Mouse (Mus musculus) layer of hippocampus, adult 8-10 months (tissue): ENCODE data around the gene P4hb. TPM values are rescaled to one million over a fixed set of nuclear protein-coding genes. Genes with fewer than 3 reads are reported as not detected.
"Not testable (repeated sequence)": the region's sequence is repeated elsewhere in the genome, so short reads cannot be mapped to it uniquely, and the experiment has no call there.

Experiments
- DNase-seq, 2 experiments: peaks; one replicate each; pipeline ENCODE4 v3.0.0; 2022; ENCODE audit warnings: low spot score in 2 of 2
- total RNA-seq, 4 experiments: library from RNA; stranded (reverse); gene quantifications; 2 replicates each; pipeline ENCODE4 v1.2.4; 2022

P4hb gene
- total RNA-seq, 4 experiments from 2014 or later, result 119 to 147 (median 134) TPM

DNA sequence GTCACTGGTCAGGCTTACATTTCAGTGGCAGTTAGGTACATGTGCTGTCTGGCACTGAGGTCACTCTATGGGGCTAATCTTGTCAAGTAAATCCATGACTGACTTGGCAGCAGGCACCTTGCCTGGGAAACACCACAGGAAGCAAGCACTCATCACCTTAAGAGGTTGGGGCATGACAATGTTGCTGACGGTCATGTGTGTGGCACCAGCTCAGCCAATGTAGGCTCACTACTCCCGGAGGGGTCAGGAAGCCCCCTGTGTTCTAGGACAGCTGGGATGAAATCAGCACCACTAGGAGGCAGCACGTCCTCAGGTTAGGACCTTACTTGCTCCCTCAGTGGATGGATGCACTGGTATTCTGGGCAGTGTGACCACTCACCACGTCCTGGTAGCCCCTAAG is 31.1 kb downstream of the P4hb start:
- DNase-seq, result no peak

DNA sequence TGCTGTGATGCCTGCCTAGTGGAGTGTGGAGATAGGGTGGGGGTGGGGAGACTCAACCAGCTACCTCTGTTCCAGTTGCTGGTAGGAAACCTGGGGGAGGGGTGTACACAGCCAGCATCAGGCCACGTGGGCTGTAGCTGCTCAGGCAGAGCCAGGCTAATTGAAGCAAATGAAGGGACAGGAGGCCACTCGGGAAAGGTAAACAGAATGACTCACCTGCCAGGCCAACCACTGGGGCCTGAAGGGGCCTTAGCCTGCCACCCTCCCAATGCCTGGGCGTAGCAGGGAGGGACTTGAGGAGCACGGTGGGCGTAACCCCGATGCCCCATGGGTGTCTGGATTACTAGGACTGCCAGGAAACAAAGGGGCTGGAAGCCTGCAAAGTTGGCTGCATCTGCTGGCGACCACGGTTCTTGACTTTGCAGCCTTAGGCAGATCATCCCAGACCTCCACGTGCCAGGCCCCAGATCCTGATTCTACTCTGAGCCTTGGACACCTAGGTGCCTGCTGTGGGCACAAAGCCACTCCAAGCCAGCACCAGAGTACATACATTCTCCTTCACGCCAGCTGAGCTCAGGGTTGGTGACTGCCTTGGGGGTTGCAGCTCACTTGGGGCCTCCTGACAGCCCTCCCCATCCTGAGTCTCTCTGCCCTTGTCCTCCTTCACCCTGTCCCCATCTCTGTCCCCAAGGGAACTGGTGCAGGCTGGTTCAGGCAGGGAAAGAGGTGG is 33.6 kb downstream of the P4hb start:
- no peak for DNase-seq

DNA sequence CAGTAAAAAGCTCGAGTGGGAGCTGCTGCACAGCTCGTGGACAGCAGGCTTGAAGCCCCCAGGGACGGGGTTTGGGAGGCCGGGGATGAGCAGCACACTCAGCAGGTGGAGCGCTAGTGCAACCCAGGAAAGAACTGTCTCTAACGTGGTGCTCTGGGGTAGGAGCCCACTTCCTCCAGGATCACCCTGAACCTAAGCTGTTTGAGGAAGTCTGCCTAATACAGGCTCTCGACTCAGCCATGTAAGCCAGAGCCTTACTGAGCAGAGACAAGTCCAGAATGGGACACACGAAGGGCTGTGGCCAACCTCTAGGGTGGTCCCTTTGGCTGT is 34.1 kb downstream of the P4hb start:
- DNase-seq, result no peak

DNA sequence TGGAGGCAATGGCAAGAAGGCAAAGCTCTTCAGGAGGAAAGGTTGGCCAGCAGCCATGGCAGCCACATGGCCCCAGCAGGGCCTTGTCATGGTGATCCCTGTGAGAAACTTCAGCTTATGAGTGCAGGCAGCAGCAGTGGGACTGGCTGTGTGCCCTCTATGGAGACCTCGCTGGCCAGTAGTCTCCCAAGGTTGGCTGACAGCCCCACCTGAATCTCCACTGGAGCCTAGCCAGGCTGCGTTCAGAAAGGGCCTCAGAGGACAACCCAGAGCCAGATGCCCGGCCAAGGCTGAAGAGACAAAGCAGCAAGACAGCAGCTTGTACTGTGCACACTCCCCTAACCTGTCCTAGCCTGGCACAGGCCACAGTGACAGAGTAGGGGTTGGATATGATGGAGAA is 34.6 kb downstream of the P4hb start:
- no peak for DNase-seq

DNA sequence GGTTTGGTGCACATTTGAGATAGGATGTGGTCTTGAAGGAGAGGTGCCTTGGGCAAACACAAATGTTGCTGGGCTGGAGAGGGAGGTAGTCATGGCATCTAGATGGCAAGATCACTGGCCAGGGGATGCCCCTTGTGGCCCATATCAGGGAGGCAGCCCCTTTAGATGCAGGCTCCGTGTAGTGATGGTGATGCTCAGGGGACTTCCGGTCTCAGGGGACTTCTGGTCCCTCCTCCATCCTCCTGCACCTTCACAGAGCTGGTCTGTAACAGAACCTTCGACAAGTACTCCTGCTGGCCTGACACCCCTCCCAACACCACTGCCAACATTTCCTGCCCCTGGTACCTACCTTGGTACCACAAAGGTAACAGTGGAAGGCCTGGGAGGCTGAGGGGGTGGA is 37.2 kb downstream of the P4hb start:
- no peak for DNase-seq

DNA sequence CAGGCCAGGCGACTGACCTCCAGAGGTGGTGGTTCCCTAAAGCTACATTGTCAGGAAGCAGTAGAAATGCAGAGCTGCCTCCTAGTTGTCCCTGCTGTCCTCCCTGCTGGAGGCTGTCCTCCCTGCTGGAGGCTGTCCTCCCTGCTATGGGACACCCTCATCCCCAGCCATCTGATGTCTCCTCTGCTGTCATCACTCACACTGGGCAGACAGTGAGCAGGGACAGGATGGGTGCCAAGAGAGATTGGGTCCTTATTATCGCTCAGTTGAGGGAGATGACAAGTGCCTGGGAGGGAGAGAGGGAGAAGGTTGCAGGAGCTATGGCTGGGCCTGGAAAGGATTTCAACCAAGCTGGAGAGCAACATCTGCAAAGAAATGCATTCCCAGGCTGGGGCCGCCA is 37.9 kb downstream of the P4hb start:
- no peak for DNase-seq

DNA sequence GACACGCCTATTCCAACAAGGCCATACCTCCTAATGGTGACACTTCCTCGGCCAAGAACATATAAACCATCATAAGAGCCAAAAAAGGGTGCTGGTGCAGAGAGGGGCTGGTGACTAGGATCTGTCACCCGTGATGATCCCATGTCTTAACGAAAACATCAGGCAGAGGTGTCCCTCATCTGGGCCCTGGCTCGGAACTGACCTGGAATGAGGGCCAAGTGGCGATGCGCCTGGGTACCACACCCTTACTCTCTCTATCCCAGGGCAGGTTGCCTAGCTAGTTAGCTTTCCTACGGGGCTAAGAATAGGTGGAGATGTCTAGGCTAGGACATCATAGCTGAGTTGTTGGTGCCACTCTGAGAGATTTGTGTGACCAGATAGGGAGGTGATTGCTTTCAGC is 39.0 kb downstream of the P4hb start:
- no peak for DNase-seq

DNA sequence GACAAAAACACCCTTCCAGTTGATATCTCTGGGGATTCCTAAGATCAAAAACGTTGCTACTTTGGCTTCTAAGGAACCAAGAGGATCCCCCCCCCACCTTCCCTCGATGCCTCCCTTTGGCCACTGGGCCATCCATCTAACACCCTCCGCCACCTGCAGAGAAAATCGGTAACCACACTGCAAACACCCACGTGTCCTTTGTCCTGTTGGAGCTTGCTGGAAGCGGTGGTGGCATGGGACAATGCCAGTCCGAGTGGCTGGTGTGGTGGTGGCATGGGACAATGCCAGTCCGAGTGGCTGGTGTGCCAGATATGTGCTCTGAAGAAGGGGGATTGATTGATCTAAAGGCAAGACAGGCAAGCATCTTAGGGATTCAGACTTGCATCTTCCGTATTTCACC is 41.4 kb downstream of the P4hb start:
- no peak for DNase-seq

DNA sequence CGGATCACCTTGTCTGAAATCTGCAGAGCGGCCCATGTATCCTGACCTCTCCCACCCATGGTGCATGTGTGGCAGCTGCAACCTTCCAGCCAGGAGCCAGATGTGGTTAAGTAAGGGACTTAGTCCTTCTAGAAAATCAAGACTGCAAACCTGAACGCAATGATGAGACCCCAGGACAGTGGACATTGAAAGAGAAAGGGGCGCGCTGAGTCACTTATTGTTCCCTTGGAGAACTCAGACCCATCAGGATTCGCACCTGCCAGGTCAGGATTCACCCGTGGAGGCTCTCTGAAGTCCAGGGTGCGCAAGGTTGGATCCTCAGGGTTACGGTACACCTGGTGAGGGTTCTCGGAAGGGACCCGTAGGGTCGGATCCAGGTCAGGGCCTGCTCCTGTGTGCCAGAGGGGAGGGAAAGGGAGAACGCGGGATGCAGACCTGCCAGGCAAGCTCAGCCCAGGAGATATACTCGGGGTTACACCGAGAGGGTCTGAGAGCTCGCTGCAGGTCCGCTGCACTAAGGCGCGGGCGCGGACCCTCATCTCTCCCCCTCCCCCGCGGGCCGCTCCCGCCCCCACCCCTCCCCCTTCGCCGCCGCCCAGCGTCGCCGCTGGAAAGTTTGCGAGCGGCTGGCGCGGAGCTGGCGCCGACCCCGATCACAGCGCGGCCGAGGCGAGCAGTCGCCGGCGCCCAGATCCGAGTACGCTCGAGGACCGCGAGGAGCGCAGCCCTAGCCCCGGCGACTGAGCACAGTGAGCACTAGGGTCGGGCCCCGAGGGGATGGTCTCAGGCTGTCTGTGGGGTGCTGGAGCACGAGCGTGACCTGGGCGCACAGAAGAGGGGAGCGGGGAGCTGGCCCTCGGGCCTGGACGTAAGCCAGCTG is 42.7 kb downstream of the P4hb start, which contains the start of gene Gcgr:
Gene Gcgr, plus strand, starts transcription at position 615 of the 880 bp plus-strand sequence.
- DNase-seq, result no peak

DNA sequence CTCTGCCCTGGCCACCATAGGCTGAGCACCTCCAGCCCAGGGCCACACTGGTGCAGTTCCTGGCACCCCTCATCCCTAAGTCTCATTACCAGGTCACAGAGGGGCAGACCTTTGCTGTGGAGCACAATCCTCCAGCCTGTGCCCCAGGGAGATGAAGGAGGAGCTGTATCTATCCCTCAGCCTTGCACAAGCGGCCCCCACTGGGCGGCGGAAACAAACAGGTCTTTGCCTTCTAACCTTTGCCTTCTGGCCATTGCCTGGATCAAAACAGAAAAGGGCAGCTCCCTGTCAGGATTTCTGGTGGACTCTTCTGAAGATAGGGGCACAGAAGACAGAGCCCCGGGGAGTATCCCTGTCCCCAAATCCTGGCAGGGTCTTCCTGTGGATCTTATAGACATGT is 44.1 kb downstream of the P4hb start:
- DNase-seq, result no peak

DNA sequence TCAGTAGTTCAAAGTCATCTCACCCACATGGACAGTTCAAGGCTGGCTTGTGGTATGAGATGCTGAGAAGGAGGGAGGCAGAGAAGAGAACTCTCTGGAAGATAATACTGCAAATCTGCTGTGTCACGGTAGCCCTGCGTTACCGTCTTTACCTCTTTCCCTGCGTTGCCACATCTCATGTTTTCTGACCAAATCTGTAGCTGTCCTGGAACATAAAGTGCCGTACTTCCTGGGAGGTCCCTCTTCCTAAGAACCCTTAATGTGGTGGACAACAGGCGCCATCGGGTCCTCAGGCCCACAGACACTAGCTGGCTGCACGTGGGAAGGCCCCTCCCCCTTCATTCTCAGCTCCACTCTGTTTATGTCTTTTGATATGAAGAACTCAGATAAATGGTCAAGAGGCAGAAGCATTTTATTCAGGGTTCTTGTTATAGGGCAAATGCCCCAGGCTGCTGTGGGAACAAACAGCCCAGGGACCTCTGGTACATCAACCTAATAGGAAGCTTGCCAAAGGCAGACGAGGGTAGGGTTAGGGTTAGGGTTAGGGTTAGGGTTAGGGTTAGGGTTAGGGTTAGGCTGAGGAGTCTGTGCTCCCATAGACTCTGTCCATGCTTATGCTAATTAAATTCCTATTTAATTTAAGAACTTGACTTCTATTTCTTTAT is 45.2 kb downstream of the P4hb start:
- no peak for DNase-seq

DNA sequence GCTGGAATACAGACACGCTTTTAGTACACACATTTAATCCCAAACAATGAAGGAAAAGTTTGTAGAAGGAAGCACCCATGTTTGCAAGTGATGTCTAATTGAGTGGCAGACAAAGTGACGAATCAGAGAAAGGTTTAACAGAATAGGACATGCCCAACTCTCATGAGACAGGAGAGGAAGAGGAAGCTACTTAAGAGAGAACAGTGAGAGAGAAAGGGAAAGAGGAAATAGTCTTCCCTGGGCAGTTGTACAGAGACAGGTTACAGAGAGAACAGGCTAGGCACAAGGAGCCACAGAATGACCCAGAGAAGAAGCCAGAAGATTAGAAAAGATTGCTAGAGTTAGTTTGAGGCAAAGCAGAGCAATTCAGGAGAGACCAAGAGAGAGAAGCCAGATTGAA is 47.1 kb downstream of the P4hb start:
- DNase-seq, result no peak

DNA sequence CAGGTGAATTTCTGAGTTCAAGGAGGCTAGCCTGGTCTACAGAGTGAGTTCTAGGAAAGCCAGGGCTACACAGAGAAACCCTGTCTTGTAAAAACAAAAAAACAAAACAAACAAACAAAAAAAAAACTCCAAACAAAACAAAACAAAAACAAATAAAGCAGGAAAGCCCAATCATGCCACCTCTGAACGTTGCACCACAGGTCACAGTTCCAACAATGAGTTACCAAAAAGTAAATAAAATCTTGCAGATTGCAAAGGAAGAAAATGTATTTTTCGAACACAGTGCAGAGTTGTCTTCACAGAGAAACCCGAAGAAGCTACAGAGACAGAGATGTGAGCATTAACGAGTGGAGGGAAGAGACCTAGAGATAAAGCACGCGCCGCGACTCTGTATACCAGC is 50.5 kb downstream of the P4hb start:
- DNase-seq, result no peak

DNA sequence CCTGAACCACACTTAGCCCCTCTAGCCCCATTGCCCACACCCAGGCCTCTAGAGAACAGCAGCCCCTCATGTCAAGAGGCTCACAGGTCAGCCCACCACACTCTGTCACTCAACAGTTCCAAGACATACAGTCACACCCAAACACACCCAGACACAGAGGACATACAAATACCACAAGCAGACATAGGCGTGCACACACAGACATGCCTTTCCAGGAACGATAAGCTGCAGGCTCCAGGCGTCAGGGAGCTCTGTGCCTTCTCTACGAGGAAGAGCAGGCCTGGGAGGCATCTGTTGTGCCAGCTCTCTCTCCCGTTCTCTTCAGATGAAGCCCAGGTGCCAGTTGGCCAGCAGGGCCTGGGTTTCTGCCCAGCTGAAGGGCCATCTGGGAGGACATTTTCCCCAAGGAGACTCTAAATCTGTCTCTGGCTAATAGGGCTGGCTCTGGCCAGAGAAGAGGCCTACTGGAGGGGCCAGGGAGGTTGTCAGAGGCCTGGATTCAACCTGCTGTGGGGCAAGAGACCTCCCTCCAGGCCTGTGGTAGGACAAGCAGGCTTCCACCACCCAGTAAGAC is 52.0 kb downstream of the P4hb start:
- peak in 1 of 2 experiments; percentile 22 for DNase-seq

DNA sequence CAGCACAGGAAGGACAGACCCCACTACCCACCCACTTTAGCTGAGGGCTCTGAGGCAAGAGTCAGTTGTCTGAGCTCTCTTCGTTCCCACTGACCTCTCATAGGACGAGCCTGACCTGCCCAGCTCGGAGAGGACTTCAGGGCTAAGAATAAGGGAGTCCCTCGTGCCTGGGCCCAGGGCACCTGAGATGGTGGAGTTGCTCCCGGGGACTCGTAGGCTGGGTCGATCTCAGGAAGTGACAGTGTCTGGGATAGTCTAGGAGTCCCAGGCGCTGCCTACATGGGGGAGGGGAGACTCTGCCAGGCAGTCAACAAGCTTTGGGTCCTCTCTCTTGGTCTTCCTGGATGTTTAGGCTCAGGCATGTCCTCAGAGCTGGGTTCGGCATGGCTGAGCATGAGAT is 52.6 kb downstream of the P4hb start:
- no peak for DNase-seq

DNA sequence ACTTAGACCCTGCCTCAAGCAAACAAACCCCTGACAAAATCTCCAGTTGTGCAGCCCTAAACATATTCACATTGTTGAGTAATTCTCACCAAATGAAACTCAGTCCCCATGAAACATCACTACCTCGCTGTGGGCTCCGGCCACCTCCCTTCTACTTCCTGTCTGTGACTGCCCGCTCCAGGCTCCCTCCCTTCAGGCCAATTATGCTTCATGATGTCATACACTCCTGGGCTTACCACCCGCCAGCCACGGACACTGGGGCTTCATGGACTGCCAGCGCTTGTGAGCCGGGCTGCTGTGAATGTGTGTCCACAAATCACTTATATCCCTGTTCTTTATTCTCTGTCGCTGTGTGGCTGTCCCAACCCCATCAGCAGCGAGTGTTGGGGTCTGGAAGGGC is 53.3 kb downstream of the P4hb start:
- no peak for DNase-seq

DNA sequence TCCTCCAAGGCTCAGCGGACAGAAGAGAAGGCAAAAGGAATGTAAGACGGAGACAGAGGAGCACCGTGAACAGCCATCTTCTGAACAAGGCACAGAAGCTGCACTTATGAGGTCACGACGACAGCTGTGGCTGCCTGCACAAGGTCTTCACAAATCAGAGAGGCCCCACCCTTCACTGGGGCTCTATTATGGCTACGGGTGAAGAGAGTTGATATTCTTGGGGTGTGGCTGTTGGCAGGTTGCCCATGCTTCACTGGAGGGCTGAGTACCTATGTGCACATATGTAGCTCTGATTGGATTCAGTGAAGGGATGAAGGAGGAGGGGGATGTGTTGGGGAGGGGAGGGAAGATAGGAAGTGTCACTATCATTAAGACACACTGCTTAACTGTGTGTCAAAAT is 54.5 kb downstream of the P4hb start:
- no peak for DNase-seq

DNA sequence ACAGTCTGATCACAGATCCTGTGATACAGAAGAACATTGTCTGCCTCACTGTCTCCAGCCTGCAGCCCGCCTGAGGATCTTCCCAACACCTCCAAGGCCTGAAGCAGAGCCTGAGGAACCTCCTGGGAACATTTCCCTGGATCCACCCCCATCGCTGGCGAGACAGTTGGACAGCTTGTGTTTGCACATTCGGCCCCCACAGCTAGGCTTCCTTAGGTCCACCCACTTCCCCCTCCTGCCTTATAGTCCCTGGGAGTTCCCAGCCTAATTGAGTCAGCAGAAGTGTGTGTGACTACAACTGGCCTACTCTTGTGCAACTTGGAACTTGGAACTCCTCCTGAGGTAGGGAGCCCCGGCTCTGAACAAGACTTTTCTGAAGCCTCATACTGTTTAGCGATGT is 55.0 kb downstream of the P4hb start:
- DNase-seq, result peak; percentile 70 to 74

DNA sequence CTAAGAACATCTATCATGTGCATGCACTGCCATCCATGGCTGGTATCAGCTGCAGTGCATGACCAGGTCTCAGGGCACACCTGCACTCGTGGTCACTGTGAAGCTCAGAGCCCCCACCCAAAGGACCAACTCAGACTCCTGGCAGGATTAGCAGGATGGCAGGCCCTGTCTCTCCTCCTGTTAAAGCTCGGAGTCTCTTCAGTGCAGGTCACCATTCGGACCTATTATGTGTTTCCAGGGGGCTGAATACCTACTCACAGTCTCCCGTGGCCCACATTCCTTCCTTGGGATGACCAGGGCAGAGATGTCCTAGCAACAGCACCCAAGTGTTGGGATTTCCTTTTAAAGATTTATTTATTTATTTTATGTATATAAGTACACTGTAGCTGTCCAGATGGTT is 55.9 kb downstream of the P4hb start:
- DNase-seq, result no peak

DNA sequence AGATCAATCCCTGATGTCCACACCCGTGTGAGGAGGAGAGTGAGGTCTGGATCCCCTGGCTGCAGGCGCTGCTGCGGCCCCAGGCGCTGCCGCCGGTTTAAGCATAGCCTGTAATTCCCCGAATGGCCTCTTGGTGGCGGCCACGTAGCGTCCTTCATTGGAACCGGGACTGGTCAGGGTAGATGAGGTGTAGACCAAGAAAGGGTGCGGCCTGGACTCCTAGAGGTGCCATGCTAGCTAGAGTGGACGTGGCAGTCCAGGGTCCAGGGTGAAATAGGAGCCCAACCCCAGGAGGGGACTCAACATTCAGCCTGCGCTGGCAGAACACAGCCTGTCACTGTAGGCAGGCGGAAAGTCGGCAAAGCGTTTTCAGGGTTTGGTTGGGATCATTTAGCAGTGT is 57.4 kb downstream of the P4hb start:
- peak; percentile 55 to 88 for DNase-seq

DNA sequence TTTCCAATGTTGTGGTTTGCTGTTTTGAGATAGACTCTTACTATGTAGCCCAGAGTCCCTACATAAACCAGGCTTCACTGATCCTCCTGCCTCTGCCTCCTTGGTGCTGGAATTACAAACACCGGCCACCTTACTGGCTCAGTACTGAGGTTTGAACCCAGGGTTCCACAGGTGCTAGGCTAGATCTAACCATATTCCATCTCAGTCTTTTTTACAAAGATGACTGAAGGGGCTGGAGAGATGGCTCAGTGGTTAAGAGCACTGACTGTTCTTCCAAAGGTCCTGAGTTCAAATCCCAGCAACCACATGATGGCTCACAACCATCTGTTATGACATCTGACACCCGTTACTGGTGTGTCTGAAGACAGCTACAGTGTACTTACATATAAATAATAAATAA is 58.8 kb downstream of the P4hb start:
- not testable (repeated sequence) for DNase-seq
